Mouse (Mus musculus) gastrocnemius, adult 8-10 months (tissue): ENCODE measurements around the gene Lpin3. TPM values are rescaled to one million over a fixed set of nuclear protein-coding genes. Genes with fewer than 3 reads are reported as not detected.

Experiments
- DNase-seq, 2 experiments: peaks; one replicate each; pipeline ENCODE4 v3.0.0; 2022; ENCODE audit warnings: low spot score in 2 of 2
- total RNA-seq, 4 experiments: library from RNA; stranded (reverse); gene quantifications; 2 replicates each; pipeline ENCODE4 v1.2.4; 2022

The Lpin3 gene
- total RNA-seq, 4 experiments from 2014 or later = 1.2 to 2.4 (median 1.9) TPM

DNA sequence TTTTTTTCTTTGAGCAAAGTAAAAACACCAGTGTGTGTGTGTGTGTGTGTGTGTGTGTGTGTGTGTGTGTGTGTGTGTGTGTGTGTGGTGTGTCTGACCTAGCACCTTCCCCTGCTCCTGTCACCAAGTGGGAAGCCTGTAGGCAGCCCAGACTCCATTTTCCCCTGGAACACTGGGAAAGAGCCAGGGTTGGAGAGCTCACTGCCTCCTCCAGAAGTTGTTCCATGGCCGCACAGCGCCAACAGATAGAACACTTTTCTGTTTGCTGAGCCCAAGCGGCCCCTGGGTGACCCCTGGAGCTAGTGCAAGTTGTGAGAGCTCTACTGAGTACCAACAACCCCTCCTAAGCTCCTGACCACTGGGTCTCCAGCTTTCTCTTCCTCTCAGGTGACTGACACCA lies 52.5 kb downstream of the Lpin3 start:
- peak; percentile 24 to 40 for DNase-seq

DNA sequence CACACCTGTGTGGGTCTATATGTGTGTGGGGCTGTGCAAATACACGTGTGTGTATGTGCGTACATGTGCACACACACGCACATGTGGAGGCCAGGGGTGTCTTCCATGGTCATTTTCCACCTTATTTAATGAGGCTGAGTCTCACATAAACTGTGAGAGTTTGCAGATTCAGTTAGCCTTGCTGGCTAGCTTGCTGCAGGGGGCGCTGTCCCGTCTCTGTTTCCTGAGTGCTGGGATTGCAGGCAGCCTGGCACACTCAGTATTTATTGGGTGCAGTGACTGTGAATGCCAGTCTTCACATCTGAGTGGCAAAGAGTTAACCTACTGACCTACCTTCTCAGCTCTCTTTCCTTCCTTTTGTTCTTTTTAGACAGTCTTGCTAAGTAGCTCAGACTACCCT lies 53.4 kb downstream of the Lpin3 start:
- no peak for DNase-seq

GRCm38 (mm10) chr2:160934451-160934850 lies 54.0 kb downstream of the Lpin3 start:
- no peak for DNase-seq

DNA sequence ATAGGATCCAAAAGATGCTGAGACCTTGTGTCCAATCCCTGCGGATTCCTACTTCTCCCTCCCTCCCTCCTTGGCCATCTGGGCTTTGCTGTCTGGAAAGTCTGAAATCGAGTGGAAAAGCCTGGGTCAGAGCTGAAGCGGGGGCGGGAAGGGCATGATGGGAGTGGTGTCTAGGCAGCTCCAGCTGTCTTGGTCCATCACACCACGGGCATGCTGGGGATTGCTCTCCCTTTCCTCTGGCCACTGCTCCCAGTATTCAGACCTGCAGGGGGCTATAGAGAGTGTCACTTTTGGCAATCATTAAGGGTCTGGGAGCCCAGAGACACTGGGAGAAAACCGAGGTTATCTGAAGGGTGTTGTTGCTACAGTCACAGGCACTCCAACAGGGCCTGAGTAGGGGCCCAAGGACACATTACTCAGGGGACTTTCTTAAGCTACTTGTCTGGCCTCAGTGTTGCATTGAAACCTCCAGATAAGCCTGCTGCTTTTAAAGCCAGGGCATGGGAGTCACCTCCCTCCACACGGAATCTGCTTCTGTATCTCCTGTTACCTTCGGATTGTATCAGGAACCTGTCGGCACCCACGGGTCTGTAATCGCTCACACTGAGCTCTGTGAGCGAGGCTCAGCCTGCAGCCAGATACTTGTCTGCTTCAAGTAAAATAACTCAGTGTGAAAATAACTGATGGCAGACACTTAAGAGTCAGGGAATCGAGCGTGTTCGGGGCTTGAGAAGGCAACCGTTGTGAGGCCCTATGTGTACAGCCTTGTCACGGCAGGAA lies 60.6 kb downstream of the Lpin3 start:
- DNase-seq = no peak

DNA sequence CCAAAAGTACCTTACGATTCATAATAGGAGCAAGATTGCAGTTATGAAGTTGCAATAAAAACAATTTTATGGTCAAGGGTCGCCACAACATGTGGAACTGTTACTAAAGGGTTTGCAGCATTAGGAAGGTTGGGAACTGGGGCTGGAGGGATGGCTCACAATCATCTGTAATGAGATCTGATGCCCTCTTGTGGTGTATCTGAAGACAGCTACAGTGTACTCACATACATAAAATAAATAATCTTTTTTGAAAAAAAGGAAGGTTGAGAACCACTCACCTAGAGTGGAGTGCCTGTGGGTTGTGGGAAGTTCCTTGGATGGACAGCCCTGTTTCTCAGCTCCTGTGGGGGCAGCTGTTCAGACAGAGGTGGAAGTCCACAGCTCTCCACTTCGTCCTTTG lies 62.0 kb downstream of the Lpin3 start:
- no peak for DNase-seq

DNA sequence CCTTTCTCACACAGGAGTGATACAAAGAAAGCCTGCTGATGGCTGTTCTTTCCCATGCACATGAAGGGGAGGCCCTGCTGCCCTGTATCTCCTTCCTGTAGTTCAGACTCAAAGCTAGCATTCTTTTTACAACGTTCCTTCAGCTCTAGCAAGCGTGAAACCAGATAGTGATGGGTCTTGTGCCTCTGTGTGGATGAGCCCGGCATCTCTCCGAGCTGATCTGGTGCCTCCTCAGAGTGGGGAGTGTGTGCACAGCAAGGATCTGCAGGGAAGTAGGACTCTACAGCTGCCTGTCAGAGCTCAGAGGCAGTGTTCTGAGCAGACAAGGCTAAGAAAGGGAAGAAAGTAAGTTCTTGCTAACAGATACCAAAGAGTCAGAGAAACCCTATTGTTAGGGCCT lies 71.1 kb downstream of the Lpin3 start:
- no peak for DNase-seq

- no peak for DNase-seq
These were observed 72.8 kb downstream of the Lpin3 start for GRCm38 (mm10) chr2:160953131-160953873.

DNA sequence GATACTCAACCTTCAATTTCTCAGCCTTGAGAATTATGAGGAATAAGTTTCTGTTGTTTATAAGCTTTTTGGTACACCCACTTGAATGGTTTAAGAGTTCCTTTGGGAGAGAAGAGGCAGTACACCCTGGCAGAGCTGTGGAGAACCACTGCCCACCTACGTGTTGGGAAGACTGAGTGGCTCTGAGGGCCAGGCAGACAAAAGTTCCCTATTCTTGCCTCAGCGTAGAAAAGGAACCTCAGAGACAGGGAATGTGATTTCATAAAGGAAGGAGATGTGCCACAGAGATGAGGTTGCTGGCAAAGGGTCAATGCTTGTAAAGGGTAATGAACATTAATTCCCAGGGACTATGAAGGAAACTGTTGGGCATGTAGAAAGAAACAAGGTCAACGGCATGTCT lies 74.1 kb downstream of the Lpin3 start:
- DNase-seq = no peak

GRCm38 (mm10) chr2:160955331-160955730 lies 74.9 kb downstream of the Lpin3 start:
- DNase-seq = peak in 1 of 2 experiments; percentile 37

Other genes starting within 250 kb of the Lpin3 start
- gene Top1, start 234.8 kb upstream of the Lpin3 start, total RNA-seq = 10 to 100 TPM; 34.2 to 39.3 (median 36.7) TPM
- gene Plcg1, start 149.4 kb upstream of the Lpin3 start, total RNA-seq = 10 to 100 TPM; 16.4 to 24.8 (median 19.4) TPM
- 10 to 100 TPM; 18.9 to 27.5 (median 23.1) TPM for gene Zhx3, start 7.7 kb upstream of the Lpin3 start, total RNA-seq
- under 1 TPM; 0.13 to 0.43 (median 0.25) TPM for gene Emilin3, start 31.7 kb downstream of the Lpin3 start, total RNA-seq
- gene Chd6, start 228.4 kb downstream of the Lpin3 start, total RNA-seq = 10 to 100 TPM in 3 of 4 experiments, 1 to 10 TPM in 1; 8.2 to 17.7 (median 14.6) TPM